Mouse (Mus musculus) myocyte (in vitro differentiated cells): ENCODE results near the gene Itpkc. TPM values are rescaled to one million over a fixed set of nuclear protein-coding genes. Genes with fewer than 3 reads are reported as not detected.

Source experiments
- H3K27me3 ChIP-seq: one replicate; pipeline ENCODE4 v1.6.1; 2011; ENCODE audit not compliant: control insufficient read depth, insufficient read depth, insufficient read length
- H3K36me3 ChIP-seq: one replicate; pipeline ENCODE4 v1.6.1; 2011; ENCODE audit not compliant: control insufficient read depth, insufficient read depth
- H3K4me2 ChIP-seq: one replicate; pipeline ENCODE4 v1.6.1; 2011; ENCODE audit warnings: low read depth, control low read depth
- H3K4me3 ChIP-seq: one replicate; pipeline ENCODE4 v1.5.1; 2011; ENCODE audit warnings: mild to moderate bottlenecking, control low read depth, moderate library complexity
- H3K79me2 ChIP-seq: one replicate; pipeline ENCODE4 v1.6.1; 2011; ENCODE audit not compliant: control insufficient read depth, insufficient read depth
- H3ac ChIP-seq: one replicate; pipeline ENCODE4 v1.6.1; 2011; ENCODE audit not compliant: control insufficient read depth, insufficient read length
- CEBPB ChIP-seq: IDR thresholded peaks from 2 replicates; pipeline ENCODE4 v1.6.1; 2011; ENCODE audit warnings: mild to moderate bottlenecking, moderate library complexity; ENCODE audit not compliant: poor library complexity, insufficient read depth, severe bottlenecking
- E2F4 ChIP-seq: IDR thresholded peaks from one replicate; pipeline ENCODE4 v1.6.1; 2011; ENCODE audit warnings: mild to moderate bottlenecking, control low read depth, moderate library complexity; ENCODE audit not compliant: insufficient read depth
- MAX ChIP-seq: IDR thresholded peaks from one replicate; pipeline ENCODE4 v1.6.1; 2011; ENCODE audit warnings: low read depth, mild to moderate bottlenecking, control low read depth
- MYOD1 ChIP-seq, 3 experiments: IDR thresholded peaks; one replicate each; pipeline ENCODE4 v1.6.1; 2011; ENCODE audit warnings: control low read depth in 2 of 3, low read depth in 2 of 3, mild to moderate bottlenecking in 2 of 3, moderate library complexity in 1 of 3; ENCODE audit not compliant: insufficient read length in 2 of 3, control insufficient read depth in 1 of 3
- MYOG ChIP-seq, 3 experiments: IDR thresholded peaks; one replicate each; pipeline ENCODE4 v1.6.1; 2011; ENCODE audit warnings: control low read depth in 2 of 3, low read depth in 2 of 3, mild to moderate bottlenecking in 2 of 3; ENCODE audit not compliant: insufficient read length in 2 of 3, control insufficient read depth in 1 of 3, insufficient read depth in 1 of 3
- POLR2A ChIP-seq: IDR thresholded peaks from one replicate; pipeline ENCODE4 v1.6.1; 2011; ENCODE audit warnings: low read depth, mild to moderate bottlenecking, control low read depth, moderate library complexity; ENCODE audit not compliant: insufficient read length
- POLR2AphosphoS2 ChIP-seq: IDR thresholded peaks from one replicate; pipeline ENCODE4 v1.6.1; 2011; ENCODE audit warnings: low read depth, control low read depth; ENCODE audit not compliant: insufficient read length
- REST ChIP-seq: IDR thresholded peaks from one replicate; pipeline ENCODE4 v1.6.1; 2011; ENCODE audit warnings: mild to moderate bottlenecking, control low read depth, moderate library complexity; ENCODE audit not compliant: insufficient read depth, insufficient read length
- SRF ChIP-seq: IDR thresholded peaks from one replicate; pipeline ENCODE4 v1.6.1; 2011; ENCODE audit warnings: low read depth; ENCODE audit not compliant: control insufficient read depth, insufficient read length
- TCF12 ChIP-seq: IDR thresholded peaks from one replicate; pipeline ENCODE4 v1.6.1; 2011; ENCODE audit warnings: mild to moderate bottlenecking, control low read depth; ENCODE audit not compliant: poor library complexity, insufficient read depth, severe bottlenecking
- TCF3 ChIP-seq: IDR thresholded peaks from one replicate; pipeline ENCODE4 v1.6.1; 2011; ENCODE audit warnings: low read depth, control low read depth; ENCODE audit not compliant: insufficient read length
- USF1 ChIP-seq: IDR thresholded peaks from one replicate; pipeline ENCODE4 v1.6.1; 2011; ENCODE audit warnings: low read depth, mild to moderate bottlenecking, control low read depth, moderate library complexity
- polyA plus RNA-seq: library from polyadenylated mRNA; unstranded; fragments of >200 nt; fragmentation: generic; extraction: Trizol; gene quantifications from one replicate; pipeline ENCODE4 v1.2.1, GENCODE M21; 2012; ENCODE audit warnings: missing spikeins

Itpkc gene
- polyA plus RNA-seq, 1 experiment, result 7.1 TPM

- TF ChIP-seq E2F4 (no peak), TCF3 (no peak), MYOD1 (IDR thresholded peaks at IDR 0.05; ENCODE audit: control insufficient read depth in 1 of 3, insufficient read length in 2 of 3, low read depth in 2 of 3) (no peak), MAX (no peak), MYOG (IDR thresholded peaks at IDR 0.05; ENCODE audit: control insufficient read depth in 1 of 3, insufficient read depth in 1 of 3, insufficient read length in 2 of 3, low read depth in 2 of 3) (no peak), TCF12 (no peak), CEBPB (no peak), SRF (no peak), REST (no peak), POLR2A (no peak), POLR2AphosphoS2 (no peak), USF1 (no peak)
These were observed 39.1 kb downstream of the Itpkc start for GRCm38 (mm10) chr7:27189271-27189931.

DNA sequence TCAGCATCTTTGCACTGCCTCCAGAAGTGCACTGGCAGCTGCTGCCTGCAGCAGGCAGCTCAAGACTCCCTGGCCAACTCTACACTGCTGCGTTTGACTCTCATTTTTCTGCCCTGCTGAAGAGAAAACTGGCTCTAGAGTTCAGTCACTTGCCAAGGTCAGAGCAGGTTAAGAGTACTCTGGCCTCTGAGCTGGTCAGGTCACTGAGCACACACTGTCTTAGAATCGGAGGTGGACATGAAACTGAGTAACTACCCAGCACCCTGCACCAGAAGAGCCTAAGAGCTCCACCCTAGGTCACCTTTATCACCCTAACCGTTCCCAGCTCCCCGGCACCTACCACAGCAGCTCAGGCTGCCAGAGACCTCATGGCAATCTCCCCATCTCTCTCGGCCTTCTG is 42.5 kb downstream of the Itpkc start:
- Histone ChIP-seq H3K4me2 (no peak overlapping the region), H3K36me3 (peaks cover 23% of the 10 kb centered on the region), H3K79me2 (no peaks in the 10 kb centered on the region), H3K27me3 (no peaks in the 10 kb centered on the region), H3ac (no peak overlapping the region), H3K4me3 (no peak overlapping the region)
- TF ChIP-seq MAX (no peak), MYOD1 (IDR thresholded peaks at IDR 0.05; ENCODE audit: control insufficient read depth in 1 of 3, insufficient read length in 2 of 3, low read depth in 2 of 3) (no peak), POLR2AphosphoS2 (no peak), TCF12 (no peak), TCF3 (no peak), E2F4 (no peak), REST (no peak), SRF (no peak), MYOG (IDR thresholded peaks at IDR 0.05; ENCODE audit: control insufficient read depth in 1 of 3, insufficient read depth in 1 of 3, insufficient read length in 2 of 3, low read depth in 2 of 3) (no peak), POLR2A (no peak), CEBPB (no peak), USF1 (no peak)

More at GRCm38 (mm10) chr7:27189271-27189931, 39.1 kb downstream of the Itpkc start:
- H3K27me3 ChIP-seq, result no peaks in the 10 kb centered on the region
- no peak overlapping the region for H3K4me3 ChIP-seq
- H3ac ChIP-seq, result no peak overlapping the region
- H3K36me3 ChIP-seq, result peaks cover 43% of the 10 kb centered on the region
- no peak overlapping the region for H3K4me2 ChIP-seq
- H3K79me2 ChIP-seq, result peaks cover 27% of the 10 kb centered on the region

DNA sequence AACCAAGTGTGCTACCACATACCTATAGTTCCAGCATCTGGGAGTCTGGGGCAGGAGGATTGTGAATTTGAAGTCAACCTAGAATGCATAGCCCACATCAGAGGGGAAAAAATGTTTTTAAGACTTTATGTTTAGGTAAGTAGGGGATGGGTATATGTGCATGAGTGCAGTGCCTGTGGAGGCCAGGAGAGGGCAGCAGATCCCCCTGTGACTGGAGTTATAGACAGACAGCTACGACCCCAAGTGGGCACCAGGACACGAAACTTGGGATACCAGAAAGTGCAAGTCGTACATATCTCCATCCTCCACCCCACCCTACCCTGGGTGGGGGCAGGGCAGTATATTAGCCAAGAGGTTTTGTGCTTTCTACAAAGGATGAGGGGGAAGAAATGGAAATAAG is 43.5 kb downstream of the Itpkc start:
- Histone ChIP-seq H3ac (no peak overlapping the region), H3K4me2 (no peak overlapping the region), H3K36me3 (peaks cover 14% of the 10 kb centered on the region), H3K27me3 (no peaks in the 10 kb centered on the region), H3K79me2 (no peaks in the 10 kb centered on the region), H3K4me3 (no peak overlapping the region)
- TF ChIP-seq POLR2A, result no peak

GRCm38 (mm10) chr7:27182498-27182897 is 46.0 kb downstream of the Itpkc start:
- Histone ChIP-seq H3ac (no peak overlapping the region), H3K4me3 (no peak overlapping the region), H3K79me2 (peaks cover 2% of the 10 kb centered on the region), H3K4me2 (no peak overlapping the region), H3K36me3 (peaks cover 7% of the 10 kb centered on the region), H3K27me3 (no peaks in the 10 kb centered on the region)
- TF ChIP-seq MYOG (IDR thresholded peaks at IDR 0.05; ENCODE audit: control insufficient read depth in 1 of 3, insufficient read depth in 1 of 3, insufficient read length in 2 of 3, low read depth in 2 of 3), result no peak
- no peak for TF ChIP-seq SRF
- TF ChIP-seq REST, result no peak
- TF ChIP-seq MYOD1 (IDR thresholded peaks at IDR 0.05; ENCODE audit: control insufficient read depth in 1 of 3, insufficient read length in 2 of 3, low read depth in 2 of 3), result no peak
- TF ChIP-seq POLR2AphosphoS2, result no peak
- no peak for TF ChIP-seq USF1
- TF ChIP-seq TCF3, result no peak
- no peak for TF ChIP-seq TCF12
- no peak for TF ChIP-seq E2F4
- TF ChIP-seq MAX, result no peak
- no peak for TF ChIP-seq POLR2A
- no peak for TF ChIP-seq CEBPB
